Mouse (Mus musculus) inflammation-experienced regulatory T-cells, adult 16 weeks (primary cell): ENCODE data around the gene Inpp4b. TPM values are rescaled to one million over a fixed set of nuclear protein-coding genes. Genes with fewer than 3 reads are reported as not detected.

Experiments used
- polyA plus RNA-seq: library from polyadenylated mRNA; unstranded; fragments of 100-300 nt; shearing (Covaris generic); gene quantifications from one replicate; pipeline ENCODE4 v1.2.1, GENCODE M21; 2017

Gene Inpp4b
- 789 TPM for polyA plus RNA-seq

GRCm38 (mm10) chr8:81342236-81342998 lies at the start of gene Inpp4b:
Inpp4b (plus strand) TSS chr8:81342556.

